Mouse (Mus musculus): ENCODE measurements around the gene Acp1.

Gene Acp1

DNA sequence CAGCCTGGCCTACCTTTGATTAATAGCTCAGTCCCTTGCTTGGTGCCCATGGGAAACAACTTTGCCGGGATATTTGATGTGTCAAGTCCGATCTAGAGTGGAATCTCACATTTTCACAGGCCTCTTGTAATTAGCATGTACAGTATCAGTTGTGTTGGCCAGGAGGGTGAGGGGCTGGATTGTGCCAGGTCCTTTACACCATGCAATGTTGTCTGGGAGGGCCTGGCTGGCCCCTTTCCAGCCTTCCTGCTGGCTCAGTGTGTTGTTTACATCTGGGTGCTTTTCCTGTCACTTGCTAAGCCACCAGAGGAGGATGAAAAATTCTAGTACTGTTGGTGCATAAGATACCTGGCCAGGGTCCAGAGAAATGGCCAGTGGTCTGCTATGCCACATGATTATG is 47.0 kb downstream of the Acp1 start:
- DNase-seq (ENCODE audit: low read depth, low spot score) = no peak

DNA sequence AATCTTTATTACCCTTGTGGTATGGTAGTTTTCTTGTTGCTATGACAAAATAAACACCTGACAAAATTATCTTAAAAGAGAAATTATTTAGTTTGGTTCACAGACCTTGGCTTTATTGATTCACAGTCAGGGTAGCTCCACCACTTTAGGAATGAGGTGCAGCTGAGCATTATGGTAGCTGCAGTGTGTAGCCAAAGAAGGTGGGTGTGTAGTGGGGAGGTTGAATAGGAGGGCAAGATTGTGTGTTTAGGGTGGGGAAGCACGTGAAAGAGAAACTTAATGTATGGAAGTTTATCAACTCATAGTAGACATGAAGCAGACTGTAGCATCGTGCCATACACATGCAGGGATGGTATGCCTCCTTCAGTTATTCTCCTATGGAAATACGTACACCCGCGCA is 55.2 kb downstream of the Acp1 start:
- no peak for DNase-seq (ENCODE audit: low read depth, low spot score)

GRCm38 (mm10) chr12:30855442-30856159 is 55.8 kb downstream of the Acp1 start:
- DNase-seq (ENCODE audit: low read depth, low spot score) = no peak

GRCm38 (mm10) chr12:30851871-30852270 is 59.5 kb downstream of the Acp1 start:
- DNase-seq (ENCODE audit: low read depth, low spot score) = no peak

GRCm38 (mm10) chr12:30850902-30851301 is 60.5 kb downstream of the Acp1 start:
- DNase-seq (ENCODE audit: low read depth, low spot score) = peak; percentile 17

DNA sequence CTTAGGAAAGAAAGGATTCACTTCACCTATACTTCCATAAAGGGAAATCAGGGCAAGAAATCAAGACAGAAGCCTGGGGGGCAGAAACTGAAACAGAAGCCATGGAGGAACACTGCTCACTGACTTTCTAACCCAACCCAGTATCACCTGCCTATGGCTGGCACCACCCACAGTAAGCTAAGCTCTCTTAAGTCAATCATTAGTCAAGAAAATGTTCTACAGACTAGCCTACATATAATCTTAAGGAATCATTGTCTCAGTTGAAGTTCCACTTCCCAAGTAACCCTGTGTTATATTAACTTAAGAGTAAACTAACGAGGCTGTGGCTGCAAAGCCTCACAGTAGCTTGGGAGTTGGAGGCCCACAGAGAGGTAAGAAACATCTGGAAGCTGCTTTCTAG is 62.9 kb downstream of the Acp1 start:
- DNase-seq (ENCODE audit: low read depth, low spot score) = no peak
